Mouse (Mus musculus): ENCODE data around the gene Rbm20. TPM values are rescaled to one million over a fixed set of nuclear protein-coding genes. Genes with fewer than 3 reads are reported as not detected.

Rbm20 gene
- total RNA-seq, 2 experiments from 2014 or later = 2.9 to 3.8 TPM

DNA sequence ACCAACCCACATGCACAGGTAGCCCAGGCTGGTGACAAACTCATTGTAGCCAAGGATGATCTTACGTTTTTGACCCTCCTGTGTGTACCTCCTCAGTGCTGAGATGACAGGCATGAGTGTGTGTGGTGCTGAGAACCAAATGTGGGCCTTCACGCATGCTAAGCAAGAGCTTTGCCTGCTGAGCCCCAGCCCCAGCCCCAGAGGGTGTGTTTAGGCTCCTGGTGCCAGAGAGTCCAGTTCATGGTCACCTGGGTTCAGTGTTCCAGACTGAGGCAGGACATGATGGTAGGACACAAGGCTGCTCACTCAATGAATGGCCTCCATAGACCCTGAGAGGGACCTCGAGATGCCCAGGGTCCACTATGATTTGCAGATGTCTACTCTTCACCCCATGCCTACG is 11.7 kb upstream of the Rbm20 start:
- intact Hi-C loops (cut with DNase I) = no loop called here

DNA sequence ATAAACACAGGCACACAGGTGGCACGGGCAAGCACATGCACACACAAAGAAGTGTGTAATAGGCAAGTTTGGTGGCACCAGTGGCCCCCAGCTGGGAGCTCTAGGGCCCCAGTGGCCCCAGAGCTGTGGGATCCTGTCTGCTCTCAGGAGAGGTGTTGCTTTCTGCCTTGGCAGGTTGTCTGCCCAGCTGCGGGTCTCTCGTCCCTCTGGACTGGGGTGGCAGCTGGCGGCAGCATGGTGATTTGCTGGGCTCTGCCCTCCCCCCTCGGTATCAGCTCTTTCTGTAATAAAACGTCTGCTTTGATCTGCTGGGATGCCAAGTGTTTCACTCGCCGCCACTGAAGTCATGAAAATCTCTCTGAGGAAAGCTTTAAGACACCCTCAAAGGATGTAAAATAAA is 10.4 kb upstream of the Rbm20 start:
- intact Hi-C loops (cut with DNase I) = no loop called here
- no peak for DNase-seq (ENCODE audit: low spot score in 2 of 2)

More for the DNA sequence above, 11.7 kb upstream of the Rbm20 start:
- no peak for DNase-seq (ENCODE audit: low spot score in 2 of 2)

- no peak for DNase-seq (ENCODE audit: low spot score in 2 of 2)
- intact Hi-C loops (cut with DNase I) = no loop called here
These were observed 8.3 kb upstream of the Rbm20 start for GRCm38 (mm10) chr19:53668821-53669220.

DNA sequence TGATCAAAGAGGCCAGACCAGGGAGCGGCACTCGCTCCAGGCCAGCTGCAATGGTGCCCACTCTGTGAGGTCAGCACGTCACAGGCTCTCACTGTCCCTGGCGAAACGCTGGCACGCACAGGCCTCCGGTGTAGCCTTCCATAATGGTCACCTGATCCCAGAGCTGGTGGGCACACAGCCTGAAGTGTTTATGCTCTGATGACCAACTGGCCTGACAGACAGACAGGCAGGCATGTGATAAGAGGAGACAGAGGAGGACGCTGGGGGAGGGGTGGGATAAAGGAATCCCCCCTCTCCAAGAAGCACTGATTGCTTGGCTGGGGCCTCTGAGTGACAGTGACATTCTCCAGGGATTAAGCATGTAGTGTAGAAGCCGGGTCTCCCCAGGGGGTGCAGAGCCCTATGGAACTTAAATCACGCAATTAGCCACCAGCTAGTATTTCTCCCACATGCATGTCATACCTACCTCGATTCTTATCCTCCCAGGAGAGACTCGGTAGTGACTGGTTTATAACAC is 6.4 kb upstream of the Rbm20 start:
- intact Hi-C loops (cut with DNase I) = no loop called here
- DNase-seq (ENCODE audit: low spot score in 2 of 2) = no peak

GRCm38 (mm10) chr19:53671432-53671831 is 5.7 kb upstream of the Rbm20 start:
- intact Hi-C loops (cut with DNase I) = no loop called here
- DNase-seq (ENCODE audit: low spot score in 2 of 2) = no peak

GRCm38 (mm10) chr19:53674131-53674925 is 2.8 kb upstream of the Rbm20 start:
- intact Hi-C loops (cut with DNase I) = no loop called here
- no peak for DNase-seq (ENCODE audit: low spot score in 2 of 2)

- no peak for DNase-seq (ENCODE audit: low spot score in 2 of 2)
- intact Hi-C loops (cut with DNase I) = no loop called here
These were observed 878 bp upstream of the Rbm20 start for GRCm38 (mm10) chr19:53676228-53676627.

DNA sequence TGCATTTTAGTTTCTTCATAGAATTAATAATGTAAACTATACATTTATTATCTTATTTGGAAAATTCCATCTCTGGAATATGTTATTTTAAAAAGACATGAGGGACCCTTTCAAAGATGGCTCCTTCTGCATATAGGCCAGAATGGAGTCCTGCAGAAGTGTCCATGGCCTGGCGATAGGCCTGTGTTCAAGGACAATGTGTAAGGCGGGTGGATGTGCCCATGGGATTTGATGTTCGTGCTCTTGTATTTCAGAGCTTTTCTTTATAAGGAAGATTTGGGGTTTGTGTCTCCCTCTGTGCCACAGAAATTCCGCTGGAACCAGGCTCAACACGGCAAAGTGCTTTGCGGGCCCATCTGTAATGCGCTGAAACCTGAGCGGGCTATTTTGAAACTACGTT is 2.1 kb downstream of the Rbm20 start:
- DNase-seq (ENCODE audit: low spot score in 2 of 2) = no peak
- intact Hi-C loops (cut with DNase I) = no loop called here

DNA sequence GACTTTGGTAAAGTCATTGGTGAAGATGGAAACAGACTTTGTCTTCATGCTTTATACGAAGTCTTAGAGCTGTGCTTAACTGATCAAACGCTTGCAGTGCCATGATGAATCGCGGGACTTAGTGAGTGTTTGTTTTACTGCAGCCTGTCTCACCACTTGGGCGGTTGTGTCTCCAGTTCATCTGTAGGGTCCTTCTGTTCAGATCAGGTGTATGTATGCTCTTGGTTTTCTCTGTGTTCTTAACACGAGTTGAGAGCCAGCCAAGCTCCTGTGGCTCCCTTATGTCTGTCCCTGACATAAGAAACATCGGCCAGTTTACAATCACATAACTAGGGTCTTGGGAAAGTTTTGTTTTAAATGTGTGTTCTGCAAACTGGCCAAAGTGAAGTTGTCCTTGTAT is 2.9 kb downstream of the Rbm20 start:
- intact Hi-C loops (cut with DNase I) = no loop called here
- DNase-seq (ENCODE audit: low spot score in 2 of 2) = no peak

DNA sequence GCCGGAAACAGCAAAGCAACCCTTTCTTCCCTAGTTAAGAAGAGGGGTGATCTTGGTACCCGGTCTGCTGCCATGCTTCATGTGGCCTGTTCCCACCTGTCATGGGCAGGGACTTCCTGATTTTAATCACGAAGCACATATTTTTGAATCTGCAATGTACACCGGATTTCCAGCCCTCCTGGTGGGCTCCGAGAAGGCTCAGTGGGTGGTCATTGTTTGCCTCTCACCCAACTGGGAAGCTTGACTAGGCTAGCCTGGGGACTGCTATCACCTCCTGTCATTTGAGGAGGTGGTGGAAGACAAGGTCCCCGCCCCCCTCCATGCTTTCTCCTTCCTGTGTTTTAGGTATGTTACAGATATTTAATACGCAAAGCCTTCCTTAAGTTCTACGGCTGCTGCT is 5.3 kb downstream of the Rbm20 start:
- no peak for DNase-seq (ENCODE audit: low spot score in 2 of 2)
- intact Hi-C loops (cut with DNase I) = no loop called here

GRCm38 (mm10) chr19:53687592-53687991 is 10.5 kb downstream of the Rbm20 start:
- intact Hi-C loops (cut with DNase I) = no loop called here
- no peak for DNase-seq (ENCODE audit: low spot score in 2 of 2)

GRCm38 (mm10) chr19:53690816-53691215 is 13.7 kb downstream of the Rbm20 start:
- no peak for DNase-seq (ENCODE audit: low spot score in 2 of 2)
- intact Hi-C loops (cut with DNase I) = no loop called here

- intact Hi-C loops (cut with DNase I) = no loop called here
- no peak for DNase-seq (ENCODE audit: low spot score in 2 of 2)
These were observed 16.9 kb downstream of the Rbm20 start for GRCm38 (mm10) chr19:53694020-53694419.

DNA sequence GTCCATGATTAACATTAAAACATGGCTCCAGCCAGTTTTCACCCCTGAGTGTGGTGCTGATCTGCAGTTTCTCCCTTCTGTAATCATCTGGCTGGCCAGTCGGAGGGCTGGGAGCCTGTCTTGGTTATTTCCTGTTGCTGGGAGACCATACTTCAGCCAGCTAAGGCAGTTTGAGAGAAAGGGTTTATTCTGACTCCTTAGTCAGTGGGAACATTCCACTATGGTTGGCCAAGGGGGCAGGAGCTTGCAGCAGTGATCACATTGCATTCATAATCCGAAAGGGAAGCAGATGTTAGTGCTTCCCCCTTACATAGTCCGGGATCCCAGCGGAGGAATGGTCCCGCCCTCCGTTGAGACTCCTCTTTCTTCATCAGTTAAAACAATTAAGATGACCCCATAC is 19.0 kb downstream of the Rbm20 start:
- DNase-seq (ENCODE audit: low spot score in 2 of 2) = no peak
- intact Hi-C loops (cut with DNase I) = no loop called here

GRCm38 (mm10) chr19:53696655-53697054 is 19.5 kb downstream of the Rbm20 start:
- intact Hi-C loops (cut with DNase I) = no loop called here

GRCm38 (mm10) chr19:53697376-53698126 is 20.4 kb downstream of the Rbm20 start:
- intact Hi-C loops (cut with DNase I) = no loop called here
- DNase-seq (ENCODE audit: low spot score in 2 of 2) = peak in 1 of 2 experiments; percentile 28

More at GRCm38 (mm10) chr19:53696655-53697054, 19.5 kb downstream of the Rbm20 start:
- no peak for DNase-seq (ENCODE audit: low spot score in 2 of 2)

- intact Hi-C loops (cut with DNase I) = no loop called here
- no peak for DNase-seq (ENCODE audit: low spot score in 2 of 2)
These were observed 22.6 kb downstream of the Rbm20 start for GRCm38 (mm10) chr19:53699671-53700070.

- DNase-seq (ENCODE audit: low spot score in 2 of 2) = no peak
- intact Hi-C loops (cut with DNase I) = no loop called here
These were observed 24.3 kb downstream of the Rbm20 start for GRCm38 (mm10) chr19:53701434-53701833.

DNA sequence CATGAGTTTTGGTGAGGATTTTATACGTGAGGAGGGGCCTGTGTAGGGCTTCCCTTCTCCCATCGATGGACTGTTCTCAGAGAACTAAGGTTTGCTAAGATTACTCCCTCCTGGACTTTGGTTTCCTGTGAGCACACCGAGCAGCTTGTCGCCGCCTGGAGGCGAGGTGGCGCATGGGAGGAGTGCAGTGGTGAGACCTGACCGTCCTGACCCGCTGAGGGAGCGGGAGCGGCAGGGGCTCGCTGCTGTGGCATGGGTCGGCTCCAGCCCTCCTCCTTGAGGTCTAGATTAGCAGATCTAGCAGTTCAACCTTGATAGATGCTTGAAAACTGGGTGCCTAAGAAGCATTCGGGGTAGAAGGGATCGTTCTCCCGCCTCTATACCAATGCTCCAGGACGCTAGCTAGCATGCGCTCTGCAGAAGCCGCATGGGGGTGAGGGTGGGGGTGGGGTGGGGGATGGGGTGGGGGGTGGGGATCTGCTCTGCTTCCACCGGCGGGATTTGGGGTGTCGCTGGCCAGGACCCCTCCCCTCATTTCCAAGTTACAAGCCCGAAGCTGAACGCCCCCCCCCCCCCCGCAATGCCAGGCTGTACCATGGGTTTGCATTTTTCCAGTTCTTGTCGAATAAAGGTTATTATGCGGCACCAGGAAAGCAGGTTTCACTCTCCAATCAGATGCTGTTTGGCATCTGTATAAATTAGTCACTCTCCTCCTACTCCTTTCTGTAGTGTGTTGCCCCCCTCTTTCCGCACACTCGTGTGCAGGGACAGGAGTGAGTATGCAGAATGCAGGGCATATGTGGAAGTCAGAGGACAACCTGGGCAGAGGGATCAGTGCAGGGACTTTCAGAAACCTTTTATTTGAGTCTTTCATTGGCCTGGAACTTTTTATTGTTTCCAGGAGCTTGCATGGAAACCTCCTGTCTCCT is 28.1 kb downstream of the Rbm20 start:
- DNase-seq (ENCODE audit: low spot score in 2 of 2) = peak; percentile 59 to 62
- intact Hi-C loops (cut with DNase I) = loop anchor here (2.0 kb wide), 1 partner anchor 56 kb away; no protein-coding TSS in a partner anchor

GRCm38 (mm10) chr19:53708401-53708800 is 31.3 kb downstream of the Rbm20 start:
- no peak for DNase-seq (ENCODE audit: low spot score in 2 of 2)
- intact Hi-C loops (cut with DNase I) = no loop called here
